15 mouse cellular contexts compared by ENCODE assay signal in the genomic region with DNA sequence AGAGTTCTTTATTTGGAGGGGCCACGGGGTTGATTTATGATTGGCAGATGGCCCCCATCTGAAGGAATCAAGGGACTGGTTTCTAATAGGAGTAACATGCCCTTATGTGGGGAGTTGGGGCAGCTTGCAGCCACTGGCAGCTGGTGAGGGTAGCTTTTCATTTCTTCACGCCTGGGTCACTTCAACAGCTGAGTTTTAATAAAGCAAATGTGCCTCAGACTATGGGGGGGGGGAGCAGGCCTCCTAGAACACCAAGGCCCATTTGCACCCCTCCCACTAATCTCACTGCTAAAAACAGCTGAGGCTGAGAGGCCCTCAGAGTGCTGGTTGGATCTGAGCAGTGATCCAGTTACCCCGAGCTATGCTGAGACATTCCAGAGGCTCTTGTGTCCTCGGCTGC. TPM values are rescaled to one million over a fixed set of nuclear protein-coding genes. Genes with fewer than 3 reads are reported as not detected.
DNase-seq lines count a peak whose midpoint lies in the region; ATAC-seq lines count a peak whose summit lies in the region.
"Had no signal": no experiment of that assay in that cellular context is flagged by ENCODE, and none has a peak within 500 bp of the region (broad histone marks: within the 10 kb centered on the region; RNA-seq: fewer than 3 reads in every experiment).

No protein-coding gene starts in this region.

- no peaks in the 10 kb centered on the region for H3K9me3 ChIP-seq in heart, embryonic 11.5 days (replicated peaks; ENCODE audit: control insufficient read depth, low read length)
- H3K9me3 ChIP-seq in midbrain, embryonic 11.5 days (ENCODE audit: control insufficient read depth, low read length) = no peaks in the 10 kb centered on the region
- H3K9me3 ChIP-seq in midbrain, embryonic 16.5 days (replicated peaks; ENCODE audit: control insufficient read depth, low read length, poor library complexity, severe bottlenecking) = no peaks in the 10 kb centered on the region
- H3K9me3 ChIP-seq: midbrain, embryonic 15.5 days had no signal

- H3K27me3 ChIP-seq in heart, embryonic 11.5 days (ENCODE audit: control insufficient read depth, insufficient read depth, low read length) = 0 out of 2 replicates have a peak, but pooled peaks cover 3% of the 10 kb centered on the region
- H3K27me3 ChIP-seq in midbrain, embryonic 11.5 days (ENCODE audit: control insufficient read depth, insufficient read depth, low read length) = no peaks in the 10 kb centered on the region; the same call in 1 of the 2 replicates
- no peaks in the 10 kb centered on the region for H3K27me3 ChIP-seq in midbrain, embryonic 16.5 days (ENCODE audit: control insufficient read depth, insufficient read depth, low read depth, low read length)
- H3K27me3 ChIP-seq: midbrain, embryonic 15.5 days had no signal

- no peaks in the 10 kb centered on the region for H3K36me3 ChIP-seq in heart, embryonic 11.5 days (ENCODE audit: control insufficient read depth, insufficient read depth, low read length)
- H3K36me3 ChIP-seq in midbrain, embryonic 11.5 days (ENCODE audit: control insufficient read depth, insufficient read depth, low read length) = no peaks in the 10 kb centered on the region
- no peaks in the 10 kb centered on the region for H3K36me3 ChIP-seq in midbrain, embryonic 16.5 days (ENCODE audit: control insufficient read depth, insufficient read depth, low read length)
- H3K36me3 ChIP-seq: midbrain, embryonic 15.5 days had no signal

- no peak for DNase-seq in heart, postnatal 25 days (ENCODE audit: low spot score)
- peak; percentile 35 for DNase-seq in midbrain, embryonic 11.5 days (ENCODE audit: low spot score, missing footprints)
- peak; percentile 39 for DNase-seq in forelimb bud, embryonic 11.5 days (ENCODE audit: low read depth, low spot score)
- peak; percentile 77 for DNase-seq in retina, postnatal 1 day
- DNase-seq in spleen, postnatal 10 days (ENCODE audit: low spot score in 2 of 2) = no peak
- DNase-seq: cerebellum, adult 11-12 months; lung, embryonic 14.5 days had no signal

- 43% methylated on average over 4 of the region's 4 CpGs for WGBS in heart, embryonic 11.5 days (ENCODE audit: insufficient replicate concordance)
- 58% methylated on average over 4 of the region's 4 CpGs for WGBS in midbrain, embryonic 11.5 days
- 46% methylated on average over 4 of the region's 4 CpGs for WGBS in midbrain, embryonic 16.5 days

- peak overlapping the region; percentile 29; the same call in 1 of the 2 replicates for H3K27ac ChIP-seq in heart, embryonic 11.5 days (ENCODE audit: low read depth, low read length)
- no peak overlapping the region for H3K27ac ChIP-seq in midbrain, embryonic 11.5 days (ENCODE audit: low read depth, low read length)
- H3K27ac ChIP-seq in midbrain, embryonic 16.5 days (ENCODE audit: low read length) = no peak overlapping the region
- H3K27ac ChIP-seq: midbrain, embryonic 15.5 days had no signal

- H3K4me2 ChIP-seq in heart, embryonic 11.5 days = no peak overlapping the region
- H3K4me2 ChIP-seq in midbrain, embryonic 11.5 days = no peak overlapping the region
- H3K4me2 ChIP-seq in midbrain, embryonic 16.5 days (ENCODE audit: low read length) = no peak overlapping the region
- H3K4me2 ChIP-seq: liver, embryonic 11.5 days; lung, embryonic 14.5 days; midbrain, embryonic 15.5 days had no signal

- no peak overlapping the region for H3K9ac ChIP-seq in heart, embryonic 11.5 days (ENCODE audit: low read depth, low read length)
- H3K9ac ChIP-seq in midbrain, embryonic 11.5 days (ENCODE audit: low read length) = no peak overlapping the region
- H3K9ac ChIP-seq in midbrain, embryonic 16.5 days (ENCODE audit: low read depth, low read length) = no peak overlapping the region
- H3K9ac ChIP-seq: lung, embryonic 14.5 days; midbrain, embryonic 15.5 days had no signal

- H3K4me3 ChIP-seq in heart, embryonic 11.5 days (ENCODE audit: low read depth, low read length) = no peak overlapping the region
- no peak overlapping the region for H3K4me3 ChIP-seq in midbrain, embryonic 11.5 days (ENCODE audit: low read depth, low read length)
- H3K4me3 ChIP-seq in midbrain, embryonic 16.5 days (ENCODE audit: low read depth, low read length) = no peak overlapping the region
- H3K4me3 ChIP-seq: midbrain, embryonic 15.5 days had no signal

- H3K4me1 ChIP-seq in heart, embryonic 11.5 days (ENCODE audit: control insufficient read depth, insufficient read depth, low read length) = peaks cover 13% of the 10 kb centered on the region
- H3K4me1 ChIP-seq in midbrain, embryonic 11.5 days (ENCODE audit: control insufficient read depth, insufficient read depth, low read length) = no peaks in the 10 kb centered on the region
- H3K4me1 ChIP-seq in midbrain, embryonic 16.5 days (ENCODE audit: control insufficient read depth, insufficient read depth, low read length) = no peaks in the 10 kb centered on the region
- H3K4me1 ChIP-seq: midbrain, embryonic 15.5 days had no signal

- ATAC-seq in heart, embryonic 11.5 days (replicated peaks; ENCODE audit: insufficient number of reproducible peaks, low FRiP score, low TSS enrichment) = no peak
- no peak for ATAC-seq in midbrain, embryonic 11.5 days (ENCODE audit: low FRiP score)
- ATAC-seq in midbrain, embryonic 16.5 days = no peak
- ATAC-seq: forebrain, embryonic 16.5 days; inflammation-experienced regulatory T-cells, adult 6 months; midbrain, embryonic 15.5 days had no signal

- intact Hi-C loops in heart, postnatal 25 days (cut with DNase I) = no loop called here

RNA-seq across cellular contexts. Expression of gene Myh3, which starts 27.6 kb away (rescaled TPM):
- polyA plus RNA-seq in heart, embryonic 11.5 days (2014; fragmentation: Nextera tagmentation; extraction: Ambion mirVana) = 0.44 and 0.56 TPM in 2 replicates
- not detected for total RNA-seq in heart, postnatal 25 days (2021)
- 0.51 and 0.54 TPM in 2 replicates for polyA plus RNA-seq in midbrain, embryonic 11.5 days (2014; fragmentation: Nextera tagmentation; extraction: Ambion mirVana)
- polyA plus RNA-seq in midbrain, embryonic 16.5 days (2015; fragmentation: Nextera tagmentation; extraction: Ambion mirVana) = 0.14 and 0.22 TPM in 2 replicates
- total RNA-seq: hematopoietic stem cell, adult 5-6 weeks had no signal
- polyA plus RNA-seq: urinary bladder, adult 2 months had no signal

RNA-seq across cellular contexts. Expression of gene Sco1, which starts 53.2 kb away (rescaled TPM):
- polyA plus RNA-seq in heart, embryonic 11.5 days (2014; fragmentation: Nextera tagmentation; extraction: Ambion mirVana) = 24.2 and 24.9 TPM in 2 replicates
- total RNA-seq in heart, postnatal 25 days (2021) = 10 to 100 TPM; 19.0 to 19.5 TPM
- 18.7 and 19.0 TPM in 2 replicates for polyA plus RNA-seq in midbrain, embryonic 11.5 days (2014; fragmentation: Nextera tagmentation; extraction: Ambion mirVana)
- polyA plus RNA-seq in midbrain, embryonic 16.5 days (2015; fragmentation: Nextera tagmentation; extraction: Ambion mirVana) = 10.9 and 12.5 TPM in 2 replicates

RNA-seq across cellular contexts. Expression of gene Adprm, which starts 53.3 kb away (rescaled TPM):
- 18.9 and 21.2 TPM in 2 replicates for polyA plus RNA-seq in heart, embryonic 11.5 days (2014; fragmentation: Nextera tagmentation; extraction: Ambion mirVana)
- total RNA-seq in heart, postnatal 25 days (2021) = 10 to 100 TPM; 13.3 to 14.5 TPM
- 34.8 and 40.5 TPM in 2 replicates for polyA plus RNA-seq in midbrain, embryonic 11.5 days (2014; fragmentation: Nextera tagmentation; extraction: Ambion mirVana)
- polyA plus RNA-seq in midbrain, embryonic 16.5 days (2015; fragmentation: Nextera tagmentation; extraction: Ambion mirVana) = 28.2 and 32.7 TPM in 2 replicates

Comparison
In these comparisons a context has a peak if more than half of its experiments do, and no peak if none do; other contexts are left out.
1. DNase-seq: peak in midbrain, embryonic 11.5 days (single experiment), forelimb bud, embryonic 11.5 days (single experiment) and retina, postnatal 1 day (single experiment); none in heart, postnatal 25 days (single experiment) and spleen, postnatal 10 days (0 of 2).